Mouse (Mus musculus) E14TG2a.4 (cell line): ENCODE measurements around the gene Scyl1.

ENCODE experiments used
- CTCF ChIP-seq: conservative IDR thresholded peaks from 2 replicates; pipeline ENCODE4 v1.5.1; 2014; ENCODE audit warnings: low read length
- POU5F1 ChIP-seq: IDR thresholded peaks from 2 replicates; pipeline ENCODE4 v1.6.1; 2014; ENCODE audit warnings: low read length, borderline replicate concordance

GRCm38 (mm10) chr19:5804371-5804899 is 33.2 kb upstream of the Scyl1 start:
- TF ChIP-seq CTCF = no peak
- TF ChIP-seq POU5F1 = no peak
